Mouse (Mus musculus) heart, postnatal 0 days (tissue): ENCODE measurements at regions not wholly inside any gene's neighbourhood (a gene's known extent, or its start where the extent isn't known, plus 50 kb on each side); places are given as distances from the start of the nearest gene placed in this dataset.

Experiments used
- CTCF ChIP-seq: IDR thresholded peaks from 2 replicates; pipeline ENCODE4 v1.5.1; 2016; ENCODE audit warnings: antibody characterized with exemption, control low read depth, low read depth
- EP300 ChIP-seq: IDR thresholded peaks from 2 replicates; pipeline ENCODE4 v1.6.1; 2016; ENCODE audit warnings: antibody characterized with exemption, low read depth

DNA sequence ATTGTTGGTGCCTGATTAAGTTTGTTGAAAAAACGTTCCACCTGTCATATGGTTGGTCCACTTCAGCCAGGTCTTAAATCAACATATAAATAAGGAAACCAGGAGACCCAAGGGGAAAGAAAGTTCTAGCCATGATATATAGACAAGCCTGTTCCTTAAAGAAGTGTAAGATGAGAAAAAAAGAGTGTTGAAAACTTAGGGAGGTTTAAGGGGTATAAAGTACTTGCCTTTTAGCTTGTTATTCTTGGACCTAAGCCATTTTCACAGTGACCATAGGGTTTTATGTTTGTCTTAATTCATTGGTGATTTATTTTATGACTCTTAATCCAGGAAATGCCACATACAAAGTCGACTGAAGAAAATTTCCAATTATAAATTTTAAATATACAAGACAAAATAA lies 602.9 kb upstream of the Marcks start:
- TF ChIP-seq CTCF (no peak), EP300 (no peak)
